Mouse (Mus musculus) ES-E14 (cell line): ENCODE data around the gene Ttf2.

Experiments used
- CHD2 ChIP-seq: IDR thresholded peaks from 2 replicates; pipeline ENCODE4 v1.6.1; 2014; ENCODE audit warnings: mild to moderate bottlenecking, low read depth, low read length, inconsistent platforms
- MAFK ChIP-seq: IDR thresholded peaks from 2 replicates; pipeline ENCODE4 v1.6.1; 2014; ENCODE audit warnings: mild to moderate bottlenecking, low read depth, low read length, inconsistent platforms; ENCODE audit not compliant: insufficient read depth
- ZC3H11A ChIP-seq: IDR thresholded peaks from 2 replicates; pipeline ENCODE4 v1.6.1; 2012; ENCODE audit warnings: low read depth, mild to moderate bottlenecking, inconsistent platforms, low read length, borderline replicate concordance
- ZNF384 ChIP-seq: IDR thresholded peaks from 2 replicates; pipeline ENCODE4 v1.6.1; 2012; ENCODE audit warnings: low read depth, low read length, inconsistent platforms

- TF ChIP-seq CHD2 (peak; percentile 81), ZNF384 (no peak), ZC3H11A (no peak; the same call in 1 of the 2 replicates), MAFK (no peak)
Observed at GRCm38 (mm10) chr3:100921825-100922505, 47.5 kb downstream of the Ttf2 start, which contains the start of gene Trim45.
